Mouse (Mus musculus) layer of hippocampus, adult 2 months (tissue): ENCODE data around the gene Dpyd. TPM values are rescaled to one million over a fixed set of nuclear protein-coding genes. Genes with fewer than 3 reads are reported as not detected.
A peak's percentile ranks its signal among the peaks of the same experiment; 100 is the strongest.

Experiments used
- DNase-seq, 2 experiments: peaks; one replicate each; pipeline ENCODE4 v3.0.0; 2022; ENCODE audit warnings: low spot score in 2 of 2
- H3K27ac ChIP-seq: fragments of 200-600 bp; 2 replicates; pipeline ENCODE4 v1.8.1; 2022
- H3K4me3 ChIP-seq: fragments of 200-600 bp; 2 replicates; pipeline ENCODE4 v1.8.1; 2022; ENCODE audit warnings: mild to moderate bottlenecking
- CTCF ChIP-seq: fragments of 200-600 bp; conservative IDR thresholded peaks from 2 replicates; pipeline ENCODE4 v1.8.1; 2022; ENCODE audit warnings: antibody characterized with exemption, mild to moderate bottlenecking, moderate library complexity
- long read RNA-seq, 2 experiments: library from polyadenylated mRNA; stranded (forward); transcript quantifications; one replicate each; pipeline ENCODE4 v2.0.0; 2021; ENCODE audit warnings: borderline mapping rate in 2 of 2
- total RNA-seq, 2 experiments: library from RNA; stranded (reverse); gene quantifications; 2 replicates each; pipeline ENCODE4 v1.2.3; 2021

Dpyd gene
- total RNA-seq = 10 to 100 TPM; 17.9 to 18.7 TPM
- long read RNA-seq, experiment 1, full-length matches to known transcripts = 1 of 4 reads
- long read RNA-seq, experiment 1, partial matches to known transcripts = 0 of 4 reads
- long read RNA-seq, experiment 1, other reads (novel, unspliced or antisense) = 3 of 4 reads
- long read RNA-seq, experiment 2, partial matches to known transcripts = 4 of 4 reads
- long read RNA-seq, experiment 2, other reads (novel, unspliced or antisense) = 0 of 4 reads

- H3K27ac ChIP-seq = peak within 1 kb of the TSS; percentile 78
- peak within 1 kb of the TSS; percentile 57 for H3K4me3 ChIP-seq
- no peak for TF ChIP-seq CTCF
- peak; percentile 72 to 78 for DNase-seq
Measured at GRCm38 (mm10) chr3:118561554-118562310, at the start of gene Dpyd. Dpyd (plus strand) TSS chr3:118562129.

- H3K4me3 ChIP-seq = no peak overlapping the region
- DNase-seq = no peak
- no peak for TF ChIP-seq CTCF
- no peak overlapping the region for H3K27ac ChIP-seq
Measured at GRCm38 (mm10) chr3:118537676-118538075, 24.3 kb upstream of the Dpyd start.

GRCm38 (mm10) chr3:118541766-118542165 lies 20.2 kb upstream of the Dpyd start:
- no peak for TF ChIP-seq CTCF
- Histone ChIP-seq H3K27ac (no peak overlapping the region), H3K4me3 (no peak overlapping the region)
- no peak for DNase-seq

GRCm38 (mm10) chr3:118547551-118548210 lies 14.2 kb upstream of the Dpyd start:
- DNase-seq = no peak
- no peak overlapping the region for H3K4me3 ChIP-seq
- no peak for TF ChIP-seq CTCF
- peak overlapping the region; percentile 47 for H3K27ac ChIP-seq

GRCm38 (mm10) chr3:118557605-118558004 lies 4.3 kb upstream of the Dpyd start:
- TF ChIP-seq CTCF = no peak
- no peak for DNase-seq
- Histone ChIP-seq H3K4me3 (no peak overlapping the region), H3K27ac (no peak overlapping the region)

DNA sequence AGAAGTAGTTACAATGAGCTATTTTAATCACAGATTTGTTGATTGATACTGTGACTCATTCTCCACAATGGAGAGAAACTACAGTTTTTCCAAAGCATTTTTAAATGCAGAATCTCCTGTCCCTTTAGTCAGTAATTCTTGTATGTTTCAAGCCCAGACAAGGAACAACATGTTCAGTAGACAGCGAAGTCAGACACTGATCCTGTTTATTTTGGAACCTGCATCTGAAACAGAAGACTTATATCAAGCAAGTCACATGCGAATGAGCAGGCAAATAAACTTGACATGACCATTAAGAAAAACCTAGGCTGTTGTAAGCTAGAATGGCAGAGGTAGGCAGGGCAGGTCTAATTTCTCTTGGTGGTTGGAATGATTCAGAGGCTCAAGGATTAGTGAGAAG lies 2.0 kb upstream of the Dpyd start:
- H3K27ac ChIP-seq = no peak overlapping the region
- no peak for DNase-seq
- H3K4me3 ChIP-seq = no peak overlapping the region
- TF ChIP-seq CTCF = no peak

- no peak for DNase-seq
- no peak for TF ChIP-seq CTCF
- H3K4me3 ChIP-seq = peak overlapping the region; percentile 57
- H3K27ac ChIP-seq = peak overlapping the region; percentile 78
Measured at GRCm38 (mm10) chr3:118562311-118562671, 362 bp downstream of the Dpyd start.

DNA sequence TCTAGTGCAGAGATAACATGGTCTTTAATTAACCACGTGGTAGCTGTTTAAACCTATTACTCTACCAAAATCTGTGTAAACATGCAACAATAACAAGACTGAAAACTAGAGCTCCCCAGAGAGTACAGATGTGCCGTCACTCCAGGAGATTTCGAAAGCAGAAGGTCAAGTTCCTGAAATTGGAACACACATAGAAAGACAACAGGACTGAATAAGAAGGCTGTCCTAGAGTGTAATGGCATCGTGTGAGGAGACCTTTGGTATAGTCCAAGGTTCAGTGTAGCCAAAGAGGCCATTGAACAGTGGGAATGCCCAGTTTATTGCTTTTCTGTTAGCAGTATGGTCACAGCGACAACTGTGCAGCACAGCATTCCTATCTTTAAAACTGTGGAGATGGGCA lies 4.8 kb downstream of the Dpyd start:
- TF ChIP-seq CTCF = no peak
- Histone ChIP-seq H3K4me3 (no peak overlapping the region), H3K27ac (no peak overlapping the region)
- DNase-seq = no peak

DNA sequence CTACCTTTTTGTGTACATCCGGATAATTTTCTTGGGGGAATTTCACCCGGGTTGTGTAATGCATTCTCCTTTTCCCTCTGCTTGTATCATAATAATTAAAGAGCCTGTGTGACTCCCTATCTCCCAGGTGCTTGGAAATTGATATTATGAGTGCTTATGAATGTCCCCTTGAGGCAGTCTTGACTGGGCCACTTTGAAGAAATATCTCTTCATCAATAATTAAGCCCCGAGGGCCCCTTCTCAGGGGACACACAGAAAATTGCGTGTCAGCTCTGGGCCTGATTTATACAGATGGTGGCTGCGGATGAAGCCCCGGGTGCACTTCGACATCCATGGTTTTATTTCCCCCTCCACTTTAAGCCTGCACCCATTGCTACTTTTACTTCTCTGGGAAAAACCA lies 8.3 kb downstream of the Dpyd start:
- TF ChIP-seq CTCF = no peak
- no peak for DNase-seq
- Histone ChIP-seq H3K27ac (no peak overlapping the region), H3K4me3 (no peak overlapping the region)

DNA sequence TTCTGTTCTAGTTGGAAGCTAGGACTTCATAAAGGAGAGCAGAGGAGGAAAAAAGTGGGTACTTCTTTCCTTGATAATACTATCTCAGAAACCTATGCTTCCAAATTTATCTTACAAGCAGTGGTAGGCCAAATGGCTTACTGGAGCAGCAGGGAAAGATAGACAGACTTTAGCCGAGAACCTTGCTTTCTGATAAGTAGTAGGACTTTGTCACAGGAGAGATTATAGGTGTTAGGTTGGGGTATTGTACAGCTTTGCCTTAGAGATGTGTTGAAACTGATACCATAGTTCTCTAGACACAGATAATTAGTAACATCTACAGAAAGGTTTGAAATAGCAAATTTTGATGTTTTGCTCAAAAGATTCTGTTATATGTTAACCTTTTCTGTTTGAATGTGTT lies 28.6 kb downstream of the Dpyd start:
- no peak for TF ChIP-seq CTCF
- DNase-seq = no peak
- Histone ChIP-seq H3K27ac (no peak overlapping the region), H3K4me3 (no peak overlapping the region)

GRCm38 (mm10) chr3:118594864-118595263 lies 32.9 kb downstream of the Dpyd start:
- no peak for TF ChIP-seq CTCF
- Histone ChIP-seq H3K4me3 (no peak overlapping the region), H3K27ac (no peak overlapping the region)
- no peak for DNase-seq

GRCm38 (mm10) chr3:118595693-118596092 lies 33.8 kb downstream of the Dpyd start:
- no peak for TF ChIP-seq CTCF
- no peak for DNase-seq
- H3K27ac ChIP-seq = no peak overlapping the region
- no peak overlapping the region for H3K4me3 ChIP-seq
